Mouse (Mus musculus) heart, postnatal 14 days (tissue): Measurements from ENCODE around the gene Immp2l. TPM values are rescaled to one million over a fixed set of nuclear protein-coding genes. Genes with fewer than 3 reads are reported as not detected.

Experiments
- DNase-seq, 2 experiments: peaks; one replicate each; pipeline ENCODE4 v3.0.0; 2021 to 2022
- intact Hi-C: fragments of 180-260 bp; cut with DNase I; formaldehyde crosslinking; loops from one replicate; pipeline ENCODE4 v1.15.1; 2025
- total RNA-seq, 2 experiments: library from RNA; stranded (reverse); gene quantifications; 2 replicates each; pipeline ENCODE4 v1.2.3; 2021

Gene Immp2l
- total RNA-seq, 2 experiments from 2014 or later: 8.2 to 9.9 TPM

DNA sequence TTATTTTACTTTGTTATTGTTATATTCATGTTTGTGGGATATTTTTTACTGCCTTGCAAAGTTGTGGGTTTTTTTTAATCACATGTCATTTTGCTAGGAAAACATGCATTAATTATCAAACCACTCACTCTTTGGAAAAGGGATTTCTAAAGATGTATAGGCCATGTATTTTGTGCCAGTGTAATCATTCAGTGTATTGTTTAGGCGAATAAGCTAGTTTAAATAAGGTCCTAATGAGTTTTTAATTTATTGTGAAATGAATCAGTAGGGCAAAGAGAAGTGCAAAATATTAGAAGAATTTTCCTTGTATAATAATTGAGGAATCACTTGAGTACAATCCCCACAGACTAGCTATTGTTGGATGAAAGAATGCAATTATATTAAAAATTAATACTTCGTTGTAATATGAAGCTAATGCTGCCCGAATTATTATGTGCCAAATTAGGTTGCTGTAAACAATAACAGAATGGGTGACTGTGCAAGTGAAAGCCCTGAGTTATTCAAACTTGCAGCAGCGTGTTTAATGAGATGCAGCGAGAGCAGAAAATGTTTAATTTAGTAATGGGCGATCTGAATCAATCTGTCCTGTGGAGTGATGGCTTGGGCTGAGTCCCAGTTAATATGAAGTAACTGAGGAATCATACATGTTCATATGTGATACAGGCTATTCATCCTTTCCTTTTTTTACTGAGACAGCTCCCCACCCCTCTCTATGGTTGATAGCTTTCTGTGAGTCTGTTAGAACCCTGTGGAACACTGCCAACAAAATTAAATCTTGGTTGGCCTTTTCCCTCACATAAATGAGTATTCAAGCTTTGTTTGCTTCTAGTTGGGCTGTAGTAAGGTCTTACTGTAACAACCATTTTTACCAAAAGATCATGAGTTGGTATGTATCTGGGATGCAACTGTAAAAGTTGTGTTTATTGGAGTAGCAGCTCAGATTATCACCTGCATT lies 285.1 kb downstream of the Immp2l start:
- DNase-seq: no peak
- intact Hi-C loops: no loop called here

GRCm38 (mm10) chr12:41313391-41313790 lies 289.5 kb downstream of the Immp2l start:
- intact Hi-C loops: no loop called here

DNA sequence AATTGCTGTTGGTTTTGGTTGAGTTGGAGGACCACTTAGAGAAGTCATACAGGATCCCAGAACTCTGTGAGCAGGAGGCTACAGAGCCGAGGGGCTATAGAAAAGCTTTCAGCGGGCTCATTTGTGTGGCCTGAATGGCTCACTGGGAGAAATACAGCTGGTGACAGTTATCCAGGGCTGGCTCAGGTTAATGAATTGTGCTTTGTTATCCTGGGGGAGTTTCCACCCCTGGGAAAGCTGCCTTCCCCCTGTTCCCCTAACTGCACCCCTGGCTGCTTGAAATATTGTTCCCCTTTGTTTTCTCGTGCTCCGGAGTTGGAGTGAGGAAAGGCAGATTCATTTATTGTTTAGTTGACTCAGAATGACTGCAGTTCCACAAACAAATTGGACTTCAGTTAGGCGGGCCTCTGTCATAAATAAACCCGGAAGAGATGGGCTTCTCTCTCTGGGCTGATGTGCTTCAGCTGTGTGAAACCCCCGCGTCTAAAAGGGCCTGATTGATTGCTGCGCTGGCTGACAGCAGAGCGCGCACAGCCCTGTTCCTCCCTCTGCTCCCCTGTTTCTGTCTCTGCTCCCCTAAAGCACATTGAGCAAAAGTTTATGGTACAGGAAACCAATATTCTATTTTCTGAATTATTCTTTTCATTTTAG lies 291.0 kb downstream of the Immp2l start:
- no peak for DNase-seq
- intact Hi-C loops: no loop called here

More at GRCm38 (mm10) chr12:41313391-41313790, 289.5 kb downstream of the Immp2l start:
- DNase-seq: no peak

DNA sequence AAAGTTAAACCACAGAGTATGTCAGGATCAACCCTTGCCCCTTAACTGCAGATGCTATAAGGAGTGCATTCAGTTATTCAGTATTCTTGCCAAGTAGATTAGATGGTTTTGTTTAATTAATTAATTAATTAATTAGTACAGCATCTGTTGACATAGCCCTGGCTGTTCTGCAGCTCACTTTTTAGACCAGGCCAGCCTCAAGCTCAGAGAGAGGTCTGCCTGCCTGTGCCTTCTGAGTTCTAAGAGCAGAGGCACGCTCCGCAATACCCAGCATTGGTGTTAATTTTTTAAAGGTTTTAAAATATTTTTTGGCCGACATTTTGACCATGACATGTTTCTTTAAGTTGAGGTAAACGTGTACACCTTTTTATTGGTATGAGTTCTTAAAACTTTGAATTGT lies 292.0 kb downstream of the Immp2l start:
- intact Hi-C loops: no loop called here
- no peak for DNase-seq

GRCm38 (mm10) chr12:41316426-41316825 lies 292.5 kb downstream of the Immp2l start:
- DNase-seq: no peak
- intact Hi-C loops: no loop called here

- no peak for DNase-seq
- intact Hi-C loops: no loop called here
Observed at GRCm38 (mm10) chr12:41317431-41317830, 293.5 kb downstream of the Immp2l start.

- intact Hi-C loops: no loop called here
- DNase-seq: no peak
Observed at GRCm38 (mm10) chr12:41322018-41322417, 298.1 kb downstream of the Immp2l start.

- no peak for DNase-seq
- intact Hi-C loops: no loop called here
Observed at GRCm38 (mm10) chr12:41324418-41324817, 300.5 kb downstream of the Immp2l start.

DNA sequence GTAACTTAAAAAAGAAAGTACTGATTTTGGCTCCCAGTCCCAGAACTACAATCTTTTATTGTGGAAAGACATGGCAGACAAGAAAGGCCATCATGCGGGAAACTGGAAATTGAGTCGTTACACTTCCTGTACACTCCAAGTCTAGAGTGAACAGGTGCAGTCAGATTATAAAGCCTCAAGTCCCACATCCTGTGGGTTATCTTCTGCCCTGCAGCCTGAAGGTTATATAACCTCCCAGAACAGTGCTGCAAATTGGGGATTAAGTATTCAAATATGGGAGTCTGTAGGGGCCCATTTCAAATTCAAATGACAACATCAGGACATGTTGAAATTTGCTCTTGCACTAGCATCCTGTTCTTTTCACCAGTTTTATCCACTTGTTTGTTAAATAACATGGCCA lies 301.9 kb downstream of the Immp2l start:
- intact Hi-C loops: no loop called here
- DNase-seq: no peak

GRCm38 (mm10) chr12:41330988-41331671 lies 307.2 kb downstream of the Immp2l start:
- intact Hi-C loops: no loop called here
- no peak for DNase-seq

DNA sequence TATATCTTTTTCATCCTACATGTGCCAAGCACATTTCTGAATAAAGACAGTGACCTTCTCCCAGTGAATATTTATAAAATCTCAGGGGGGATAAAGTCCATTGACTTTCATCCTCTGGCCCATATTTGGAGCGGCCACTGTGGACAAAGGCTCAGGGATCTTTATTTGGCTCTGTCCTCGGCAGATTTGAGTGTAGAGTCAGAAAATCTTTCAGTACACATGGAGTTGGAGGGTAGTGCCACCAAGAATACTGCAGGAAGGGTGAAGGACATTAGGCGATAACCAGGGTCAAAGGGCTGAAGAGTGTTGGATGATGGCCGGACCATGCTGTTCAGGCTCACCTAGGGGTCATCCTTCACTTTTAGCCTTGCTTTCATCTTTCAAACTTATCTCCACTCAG lies 321.7 kb downstream of the Immp2l start:
- no peak for DNase-seq
- intact Hi-C loops: no loop called here

DNA sequence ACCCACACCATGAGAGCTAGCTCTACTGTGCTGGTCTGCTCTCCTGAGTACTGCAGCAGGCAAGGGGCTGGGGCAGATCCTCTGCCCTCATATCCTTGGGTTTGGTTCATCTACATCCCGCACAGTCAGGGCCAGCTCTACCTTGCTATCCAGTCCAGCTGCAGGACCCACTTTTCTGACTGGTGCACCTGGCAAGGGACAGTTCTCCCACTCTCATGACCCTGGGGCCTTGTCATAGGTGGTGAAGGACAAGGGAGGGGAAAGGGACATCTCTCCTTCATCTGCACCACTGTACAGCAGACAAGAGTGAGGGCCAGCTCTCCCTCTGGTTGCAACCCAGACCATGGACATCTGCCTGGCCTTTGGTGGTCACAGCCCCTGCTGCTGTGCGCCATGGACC lies 323.6 kb downstream of the Immp2l start:
- intact Hi-C loops: no loop called here
- DNase-seq: no peak

GRCm38 (mm10) chr12:41349386-41349785 lies 325.5 kb downstream of the Immp2l start:
- intact Hi-C loops: no loop called here
- DNase-seq: no peak

DNA sequence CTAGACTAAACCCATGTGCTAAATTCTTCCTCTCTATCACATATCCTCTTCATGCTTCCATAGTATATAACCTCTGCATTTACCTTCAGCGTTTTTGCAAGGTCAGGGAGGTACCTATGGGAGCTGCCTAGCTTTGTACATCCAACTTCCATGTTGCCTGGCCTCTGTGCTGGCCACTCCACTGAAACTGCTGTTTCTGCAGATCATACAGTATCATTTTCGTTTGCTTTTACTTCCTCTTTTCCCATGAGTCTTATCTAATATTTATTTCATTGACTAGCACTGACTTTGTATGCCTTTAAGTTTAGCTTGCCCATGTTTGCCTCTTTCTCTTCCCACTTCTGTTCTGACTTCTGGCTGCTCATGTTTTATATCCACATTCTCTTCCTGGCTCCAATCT lies 325.9 kb downstream of the Immp2l start:
- intact Hi-C loops: no loop called here
- no peak for DNase-seq

GRCm38 (mm10) chr12:41351275-41351674 lies 327.4 kb downstream of the Immp2l start:
- intact Hi-C loops: no loop called here

DNA sequence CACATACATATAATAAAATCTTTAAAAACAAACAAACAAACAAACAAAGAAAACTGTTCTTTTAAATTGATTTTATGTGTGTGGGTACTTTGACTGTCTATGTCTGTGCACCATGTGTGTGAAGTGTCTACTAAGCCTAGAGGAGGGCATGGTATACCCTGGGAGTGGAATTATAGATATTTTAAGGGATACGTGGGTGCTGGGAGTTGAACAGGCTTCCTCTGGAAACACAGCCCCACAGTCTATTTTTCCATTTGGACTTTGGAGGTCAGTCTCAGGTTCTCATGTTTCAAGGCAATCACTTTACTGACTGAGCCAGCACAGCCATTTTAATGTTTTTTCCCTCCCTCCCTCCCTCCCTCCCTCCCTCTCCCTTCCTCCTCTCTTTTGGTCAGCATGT lies 331.0 kb downstream of the Immp2l start:
- intact Hi-C loops: no loop called here
- no peak for DNase-seq

More at GRCm38 (mm10) chr12:41351275-41351674, 327.4 kb downstream of the Immp2l start:
- no peak for DNase-seq

DNA sequence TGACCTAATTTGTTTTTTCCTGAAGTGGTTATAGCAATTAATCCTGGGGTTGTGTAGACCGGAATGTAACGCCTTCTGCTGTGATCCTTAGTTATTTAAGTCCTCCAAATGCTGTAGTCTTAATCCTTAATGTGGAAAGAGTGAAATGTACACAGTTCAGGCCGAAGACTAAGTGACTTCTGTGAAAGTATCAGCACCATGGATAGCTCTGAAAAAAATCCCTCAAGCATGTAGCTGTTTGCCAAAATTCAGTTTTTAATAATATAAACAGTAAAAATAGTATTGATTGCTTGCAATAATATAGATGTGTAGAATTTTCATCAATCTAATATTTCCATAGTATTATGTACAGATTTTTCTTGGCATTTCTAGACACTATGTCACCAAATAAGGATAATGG lies 332.1 kb downstream of the Immp2l start:
- intact Hi-C loops: no loop called here

DNA sequence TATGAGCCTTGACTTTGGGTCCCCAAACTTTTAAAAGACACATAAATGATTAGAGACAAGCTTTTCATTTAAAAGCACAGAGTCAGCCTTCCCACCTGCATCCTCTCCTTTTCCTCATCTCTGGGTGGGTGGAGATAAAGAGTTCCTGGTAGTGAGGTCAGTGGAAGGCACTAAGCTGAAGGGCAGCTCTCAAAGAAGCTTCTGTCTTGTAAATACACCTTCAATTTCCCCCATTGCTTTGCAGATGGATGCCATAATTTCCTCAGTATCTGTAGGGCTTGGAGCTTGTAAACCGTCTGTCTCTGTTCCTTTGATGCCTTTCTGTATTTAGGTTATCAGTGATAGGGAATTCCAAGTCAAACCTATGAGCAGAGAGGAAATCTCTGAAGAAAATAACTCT lies 362.8 kb downstream of the Immp2l start:
- intact Hi-C loops: no loop called here
- no peak for DNase-seq

More for the DNA sequence above, 332.1 kb downstream of the Immp2l start:
- DNase-seq: no peak

DNA sequence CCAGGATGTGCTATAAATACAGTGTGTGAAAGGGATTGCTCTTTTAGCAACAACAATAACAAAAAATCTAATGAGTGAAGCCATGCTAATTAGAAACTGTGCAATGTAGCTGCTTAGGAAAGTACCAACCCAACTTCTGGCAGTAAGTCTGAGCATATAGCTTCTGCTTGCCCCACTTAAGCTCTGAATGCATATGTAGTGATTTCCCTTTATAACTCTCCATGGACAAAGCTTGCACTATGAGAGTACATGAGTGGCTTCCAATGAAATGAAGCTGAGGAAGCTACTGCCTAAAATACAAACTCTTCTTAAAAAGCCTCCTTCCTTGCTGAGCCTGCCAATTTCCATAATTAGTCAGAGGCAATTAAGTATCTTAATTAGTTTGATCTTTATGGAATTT lies 370.3 kb downstream of the Immp2l start:
- no peak for DNase-seq

DNA sequence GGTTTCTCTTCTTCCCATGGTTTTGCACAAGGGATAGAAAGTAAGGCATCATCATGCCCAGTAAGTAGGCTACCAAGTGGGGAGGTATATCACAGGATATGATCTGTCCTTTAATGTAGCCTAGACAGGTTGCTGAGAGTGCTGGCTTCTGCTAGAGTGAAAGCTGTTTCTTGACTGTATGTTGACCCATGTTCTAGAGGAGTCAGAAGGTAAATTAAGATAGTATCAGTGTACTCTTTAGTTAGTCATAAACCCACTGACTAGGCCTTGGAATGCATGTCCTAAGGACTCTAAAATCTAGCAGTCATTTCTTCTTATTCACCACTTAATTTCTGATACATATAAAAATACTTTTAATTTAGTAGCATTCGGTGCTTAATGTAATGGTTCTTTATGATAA lies 377.2 kb downstream of the Immp2l start:
- intact Hi-C loops: no loop called here
- no peak for DNase-seq

More for the DNA sequence above, 370.3 kb downstream of the Immp2l start:
- intact Hi-C loops: no loop called here

DNA sequence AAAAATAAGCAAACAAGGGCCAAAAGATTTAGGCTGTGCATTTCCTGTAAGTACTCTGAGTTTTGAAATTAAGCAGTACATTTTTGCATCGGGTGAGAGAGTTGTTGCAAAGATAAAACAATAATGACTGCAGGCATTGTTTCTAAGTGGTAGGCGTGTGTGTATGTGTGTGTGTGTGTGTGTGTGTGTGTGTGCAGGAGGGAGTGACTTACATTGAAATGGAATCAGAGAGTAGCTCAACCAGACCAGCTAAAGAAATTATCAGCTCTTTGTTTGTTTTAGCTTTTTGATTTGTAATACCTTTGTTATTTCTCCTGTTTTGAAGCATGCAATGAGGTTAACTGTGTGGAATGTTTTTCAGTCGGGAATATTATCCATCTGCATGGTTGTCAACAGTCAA lies 378.0 kb downstream of the Immp2l start:
- intact Hi-C loops: no loop called here
- DNase-seq: no peak
